Mouse (Mus musculus): ENCODE data around the gene Gm20877.
"Not testable (repeated sequence)": the region's sequence is repeated elsewhere in the genome, so short reads cannot be mapped to it uniquely, and the experiment has no call there.

Gm20877 gene

DNA sequence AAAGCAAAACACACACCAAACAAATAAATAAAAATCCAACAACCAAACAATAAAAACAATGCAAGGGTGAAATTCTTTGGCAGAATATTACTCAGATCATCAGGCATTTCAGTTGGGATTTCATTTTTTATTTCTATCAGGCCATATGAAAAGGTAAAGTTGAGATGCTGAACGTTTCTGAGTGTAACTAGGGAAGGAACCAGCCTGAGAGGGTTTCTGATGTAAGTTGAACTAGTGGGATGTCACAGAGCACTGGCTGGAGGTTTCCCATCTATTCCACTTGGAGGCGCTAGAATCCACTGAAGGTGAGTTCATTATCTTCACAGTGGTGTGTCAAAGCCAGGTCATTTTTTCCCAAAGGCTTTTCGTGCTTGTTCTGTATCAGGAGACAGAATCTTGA lies at the start of gene Gm20877:
Gm20877 (plus strand) TSS at position 301 of the 400 bp plus-strand sequence.
- not testable (repeated sequence) for DNase-seq (ENCODE audit: low spot score in 2 of 2)
